Mouse (Mus musculus) kidney, embryonic 14.5 days (tissue): ENCODE measurements around the gene Celf1. TPM values are rescaled to one million over a fixed set of nuclear protein-coding genes. Genes with fewer than 3 reads are reported as not detected.

Source experiments
- ATAC-seq: fragments of 200-750 bp; cut with Nextera tagmentation; 2 replicates; pipeline ENCODE4 v1.8.0; 2017; ENCODE audit warnings: moderate number of reproducible peaks, mild to moderate bottlenecking, moderate TSS enrichment, moderate library complexity; ENCODE audit not compliant: low FRiP score, low TSS enrichment
- H3K27ac ChIP-seq: fragments of 300-500 bp; sonication (generic); 2 replicates; pipeline ENCODE4 v1.5.1; 2014; ENCODE audit warnings: low read depth, mild to moderate bottlenecking, low read length, moderate library complexity, mixed read lengths
- H3K27me3 ChIP-seq: fragments of 300-500 bp; sonication (generic); 2 replicates; pipeline ENCODE4 v1.6.1; 2014; ENCODE audit warnings: mild to moderate bottlenecking, low read length; ENCODE audit not compliant: control insufficient read depth, insufficient read depth
- H3K36me3 ChIP-seq: fragments of 300-500 bp; sonication (generic); 2 replicates; pipeline ENCODE4 v1.6.1; 2014; ENCODE audit warnings: low read length, mixed read lengths; ENCODE audit not compliant: control insufficient read depth, insufficient read depth
- H3K4me1 ChIP-seq: fragments of 300-500 bp; sonication (generic); 2 replicates; pipeline ENCODE4 v1.6.1; 2014; ENCODE audit warnings: low read length, mixed read lengths; ENCODE audit not compliant: control insufficient read depth, insufficient read depth
- H3K4me2 ChIP-seq: fragments of 300-500 bp; sonication (generic); replicated peaks from 2 replicates; pipeline ENCODE4 v1.6.1; 2014; ENCODE audit warnings: low read depth, mild to moderate bottlenecking, low read length
- H3K4me3 ChIP-seq: fragments of 300-500 bp; sonication (generic); 2 replicates; pipeline ENCODE4 v1.5.1; 2014; ENCODE audit warnings: mild to moderate bottlenecking, low read length
- H3K9ac ChIP-seq: fragments of 300-500 bp; sonication (generic); 2 replicates; pipeline ENCODE4 v1.6.1; 2014; ENCODE audit warnings: low read depth, mild to moderate bottlenecking, low read length, moderate library complexity
- H3K9me3 ChIP-seq: fragments of 300-500 bp; sonication (generic); 2 replicates; pipeline ENCODE4 v1.6.1; 2016; ENCODE audit warnings: low read length; ENCODE audit not compliant: control insufficient read depth
- WGBS: fragments of 180-500 bp; shearing (Covaris S2); extraction: QIAGEN DNeasy Blood & Tissue Kit; methylation state at CpG from one replicate; pipeline ENCODE4 v1.1.7; 2014; 5-methylcytosine and 5-hydroxymethylcytosine counted together
- polyA plus RNA-seq: library from polyadenylated mRNA; unstranded; fragments of >200 nt; fragmentation: Nextera tagmentation; extraction: Ambion mirVana; gene quantifications from 2 replicates; pipeline ENCODE4 v1.2.1, GENCODE M21; 2014

Gene Celf1
- polyA plus RNA-seq, 1 experiment from 2014 or later: 77.6 TPM

DNA sequence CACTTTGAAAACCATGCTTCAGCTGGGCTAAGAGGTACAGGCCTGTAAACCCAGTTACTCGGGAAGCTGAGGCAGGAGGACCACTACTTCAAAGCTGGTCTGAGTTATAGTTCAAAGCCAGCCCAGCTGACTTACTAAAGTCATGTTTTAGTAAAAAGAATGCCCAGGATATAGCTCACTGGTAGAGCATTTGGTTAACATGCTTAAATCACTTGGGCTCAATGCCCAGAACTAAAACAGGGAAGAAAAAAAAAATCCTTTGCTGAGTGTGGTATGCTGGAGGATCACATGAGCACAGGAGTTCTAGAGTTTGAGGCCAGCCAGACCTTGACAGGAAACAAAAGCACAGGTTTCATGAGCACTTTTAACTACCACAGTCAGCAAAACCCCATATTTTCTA is 28.5 kb upstream of the Celf1 start:
- no peak overlapping the region for H3K4me3 ChIP-seq
- H3K36me3 ChIP-seq: peaks cover 72% of the 10 kb centered on the region
- H3K4me2 ChIP-seq: no peak overlapping the region
- H3K27me3 ChIP-seq: no peaks in the 10 kb centered on the region
- H3K4me1 ChIP-seq: peaks cover 12% of the 10 kb centered on the region
- WGBS: 83% methylated on average over 1 of the region's 1 CpGs
- no peak overlapping the region for H3K27ac ChIP-seq
- ATAC-seq: no peak
- H3K9ac ChIP-seq: no peak overlapping the region
- H3K9me3 ChIP-seq: no peaks in the 10 kb centered on the region

DNA sequence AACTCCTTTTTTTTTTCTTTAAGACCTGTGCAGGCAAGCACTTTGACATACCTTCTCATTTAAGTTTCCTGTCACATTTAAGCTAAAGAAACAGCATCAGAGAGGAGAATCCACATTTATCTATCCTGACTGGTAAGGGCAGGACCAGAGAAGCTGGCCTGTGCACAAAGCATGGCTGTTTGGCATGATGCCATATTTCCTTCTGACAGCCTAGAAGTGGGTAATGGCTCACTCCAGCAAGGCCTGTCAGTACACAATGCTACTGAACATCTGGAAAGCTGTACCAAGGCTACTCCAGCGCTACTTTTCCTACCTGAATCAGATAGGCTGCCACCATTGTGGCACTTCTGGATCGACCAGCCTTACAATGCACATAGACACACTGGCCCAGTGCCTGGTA is 26.5 kb upstream of the Celf1 start:
- Histone ChIP-seq H3K9me3 (no peaks in the 10 kb centered on the region), H3K4me2 (no peak overlapping the region), H3K4me1 (peaks cover 15% of the 10 kb centered on the region), H3K27ac (no peak overlapping the region), H3K9ac (no peak overlapping the region), H3K4me3 (no peak overlapping the region), H3K36me3 (peaks cover 53% of the 10 kb centered on the region), H3K27me3 (no peaks in the 10 kb centered on the region)
- ATAC-seq: no peak
- 83% methylated on average over 2 of the region's 2 CpGs for WGBS

DNA sequence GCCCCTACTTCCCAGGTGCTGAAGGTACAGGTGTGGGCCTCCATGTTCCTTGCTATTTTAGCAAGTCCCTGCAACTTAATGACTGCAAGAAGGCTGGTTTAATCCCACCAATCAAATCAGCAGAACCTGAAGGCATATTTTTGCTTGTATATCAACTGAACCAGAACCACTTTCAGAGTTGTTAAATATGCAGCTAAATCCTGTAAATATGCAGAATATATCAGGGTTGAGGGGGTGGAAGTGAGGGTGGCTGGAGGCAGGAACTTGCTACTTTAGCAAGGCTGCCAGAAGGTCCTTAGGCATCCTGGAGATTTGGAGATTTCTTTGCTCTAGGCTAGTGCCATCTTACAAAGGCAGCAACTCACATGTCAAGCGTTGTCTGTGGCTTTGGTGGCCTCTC is 24.7 kb upstream of the Celf1 start:
- H3K27me3 ChIP-seq: no peaks in the 10 kb centered on the region
- H3K27ac ChIP-seq: no peak overlapping the region
- 77% methylated on average over 1 of the region's 1 CpGs for WGBS
- H3K36me3 ChIP-seq: peaks cover 35% of the 10 kb centered on the region
- H3K4me3 ChIP-seq: no peak overlapping the region; the same call in 1 of the 2 replicates
- 0 out of 2 replicates have a peak overlapping the region, but pooled peaks have one; percentile 87 for H3K4me2 ChIP-seq
- no peak for ATAC-seq
- peak overlapping the region; percentile 23; the same call in 1 of the 2 replicates for H3K9ac ChIP-seq
- peaks cover 15% of the 10 kb centered on the region for H3K4me1 ChIP-seq
- no peaks in the 10 kb centered on the region for H3K9me3 ChIP-seq

DNA sequence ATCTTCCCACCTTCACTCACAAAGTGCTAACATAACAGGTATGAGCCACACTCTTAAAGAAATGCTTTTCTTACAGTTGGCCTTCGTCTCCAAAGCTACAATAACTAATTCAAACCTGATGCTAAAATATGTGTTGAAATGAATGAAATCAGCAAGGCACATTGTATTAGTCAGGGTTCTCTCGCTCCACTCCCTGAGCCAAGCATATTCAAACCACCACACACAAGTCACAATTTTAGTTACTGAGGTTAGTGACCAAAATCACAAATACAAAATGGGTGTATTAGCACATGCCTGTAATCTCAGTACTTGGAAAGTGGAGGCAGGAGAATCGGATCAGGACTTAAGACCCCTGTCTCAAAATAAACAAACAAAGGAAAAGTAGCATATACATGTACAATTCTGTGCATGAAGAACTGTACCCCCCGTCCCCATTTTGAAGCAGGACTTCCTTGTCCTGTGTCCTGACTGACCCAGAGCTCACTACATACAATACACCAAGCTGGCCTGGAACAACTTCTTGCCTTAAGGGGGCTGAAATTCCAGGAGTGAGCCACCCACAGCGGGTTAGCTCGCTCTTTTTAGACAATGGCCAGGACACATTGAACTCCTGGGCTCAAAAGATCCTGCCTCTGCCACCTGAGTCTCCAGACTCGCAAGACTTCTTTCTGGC is 23.5 kb upstream of the Celf1 start:
- ATAC-seq: peak; percentile 26
- H3K9me3 ChIP-seq: no peaks in the 10 kb centered on the region
- H3K27ac ChIP-seq: peak overlapping the region; percentile 98
- WGBS: 26% methylated on average over 7 of the region's 7 CpGs
- peaks cover 23% of the 10 kb centered on the region for H3K36me3 ChIP-seq
- H3K27me3 ChIP-seq: no peaks in the 10 kb centered on the region
- peak overlapping the region; percentile 98 for H3K9ac ChIP-seq
- H3K4me1 ChIP-seq: peaks cover 15% of the 10 kb centered on the region
- H3K4me3 ChIP-seq: peak overlapping the region; percentile 81
- peak overlapping the region; percentile 87 for H3K4me2 ChIP-seq

DNA sequence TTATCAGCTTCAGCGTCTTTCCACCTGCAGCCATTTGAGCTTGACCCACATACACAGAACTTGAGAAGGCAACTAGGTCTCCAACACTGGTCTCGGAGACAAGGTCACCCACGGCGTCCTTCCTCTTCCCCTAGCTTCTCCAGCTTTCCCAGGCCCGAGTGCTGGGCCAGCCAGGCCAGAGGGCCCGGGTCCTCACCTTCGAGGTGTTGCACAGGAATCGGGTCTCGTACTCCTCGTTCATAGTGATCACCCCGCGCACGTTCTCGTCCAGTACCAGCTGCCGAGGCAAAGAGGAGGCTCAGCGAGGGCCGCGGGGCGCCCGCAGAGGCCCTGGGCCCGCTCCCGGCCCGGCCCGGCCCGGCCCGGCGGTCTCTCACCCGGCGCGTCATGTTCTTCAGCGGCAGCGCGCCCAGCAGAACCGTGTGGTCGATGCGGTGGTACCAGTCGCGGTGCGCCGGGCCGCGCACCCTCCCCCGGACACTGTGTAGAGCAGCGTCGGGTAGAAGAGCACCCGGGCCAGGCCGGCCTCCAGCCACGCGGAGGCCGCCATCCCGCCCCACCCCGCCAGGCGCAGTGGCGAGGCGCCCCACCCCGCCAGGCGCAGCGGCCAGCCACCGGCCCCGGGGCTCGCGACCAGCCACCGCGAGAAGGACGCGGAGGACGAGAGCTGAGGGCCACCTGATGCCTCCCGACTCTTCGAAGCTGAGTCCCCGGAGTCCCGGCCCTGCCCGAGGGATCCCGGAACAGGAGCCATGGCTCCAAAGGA is 22.8 kb upstream of the Celf1 start:
- H3K9me3 ChIP-seq: no peaks in the 10 kb centered on the region
- peak overlapping the region; percentile 98 for H3K27ac ChIP-seq
- no peaks in the 10 kb centered on the region for H3K27me3 ChIP-seq
- peaks cover 15% of the 10 kb centered on the region for H3K4me1 ChIP-seq
- peaks cover 18% of the 10 kb centered on the region for H3K36me3 ChIP-seq
- H3K4me2 ChIP-seq: peak overlapping the region; percentile 87
- ATAC-seq: peak; percentile 89
- H3K4me3 ChIP-seq: peak overlapping the region; percentile 81
- H3K9ac ChIP-seq: peak overlapping the region; percentile 98
- under 1% methylated on average over 57 of the region's 73 CpGs for WGBS

DNA sequence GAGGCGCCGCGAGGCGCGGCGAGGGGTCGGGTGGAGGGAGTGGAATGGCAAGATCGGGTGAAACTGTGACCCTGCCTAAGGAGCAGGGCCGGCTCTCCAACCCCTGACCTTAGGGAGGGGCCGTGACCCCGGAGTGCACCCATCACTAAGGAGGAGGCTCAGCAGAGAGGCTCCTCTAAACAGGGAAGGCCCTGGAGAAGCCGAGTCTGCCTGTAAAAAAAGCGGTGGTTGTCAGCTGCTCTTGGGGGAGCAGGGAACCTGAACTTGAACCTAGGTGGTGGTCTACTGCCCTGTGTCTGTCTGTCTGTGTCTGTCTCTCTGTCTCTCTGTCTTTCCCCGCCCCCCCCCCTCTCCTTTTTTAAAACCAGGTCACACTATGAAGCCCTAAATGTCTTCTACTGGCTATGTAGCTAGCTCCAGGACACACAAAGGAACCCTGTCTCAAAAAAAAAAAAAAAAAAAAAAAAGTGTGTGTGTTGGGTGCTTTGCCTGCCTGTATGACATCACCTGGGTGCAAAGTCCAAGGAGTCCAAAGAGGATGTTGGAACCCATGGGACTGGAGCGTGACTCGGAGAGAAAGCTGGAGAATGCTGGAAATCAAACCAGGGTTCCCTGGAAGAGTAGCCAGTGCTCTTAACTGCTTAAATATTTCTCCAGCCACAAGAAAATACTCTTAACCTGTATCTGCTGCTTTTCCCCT is 22.0 kb upstream of the Celf1 start:
- WGBS: 10% methylated on average over 16 of the region's 16 CpGs
- peak overlapping the region; percentile 98 for H3K9ac ChIP-seq

DNA sequence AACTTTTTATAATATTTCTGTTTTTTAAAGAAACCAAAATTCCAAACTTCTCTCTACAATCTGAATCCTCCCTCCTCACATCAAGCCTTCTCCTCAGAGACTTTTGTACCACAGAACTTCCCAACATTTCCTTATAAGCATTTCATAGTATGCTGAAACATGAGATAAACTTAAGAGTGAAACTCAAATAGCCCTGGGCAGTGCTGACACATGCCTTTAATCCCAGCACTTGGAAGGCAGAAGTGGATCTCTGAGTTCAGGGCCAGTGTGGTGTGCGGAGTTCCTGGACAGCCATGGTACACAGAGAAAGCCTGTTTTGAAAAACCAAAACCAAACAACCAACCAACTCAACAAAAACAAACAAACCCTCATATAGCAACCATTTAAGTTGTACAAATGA is 19.0 kb upstream of the Celf1 start:
- WGBS: 92% methylated on average over 1 of the region's 1 CpGs
- Histone ChIP-seq H3K27me3 (no peaks in the 10 kb centered on the region), H3K4me3 (no peak overlapping the region)

More for the DNA sequence above, 22.0 kb upstream of the Celf1 start:
- H3K4me3 ChIP-seq: peak overlapping the region; percentile 81
- peak overlapping the region; percentile 98 for H3K27ac ChIP-seq
- peak; percentile 79 for ATAC-seq
- peaks cover 11% of the 10 kb centered on the region; the same call in 1 of the 2 replicates for H3K36me3 ChIP-seq
- H3K4me2 ChIP-seq: peak overlapping the region; percentile 87
- peaks cover 15% of the 10 kb centered on the region for H3K4me1 ChIP-seq
- H3K9me3 ChIP-seq: no peaks in the 10 kb centered on the region
- H3K27me3 ChIP-seq: no peaks in the 10 kb centered on the region

DNA sequence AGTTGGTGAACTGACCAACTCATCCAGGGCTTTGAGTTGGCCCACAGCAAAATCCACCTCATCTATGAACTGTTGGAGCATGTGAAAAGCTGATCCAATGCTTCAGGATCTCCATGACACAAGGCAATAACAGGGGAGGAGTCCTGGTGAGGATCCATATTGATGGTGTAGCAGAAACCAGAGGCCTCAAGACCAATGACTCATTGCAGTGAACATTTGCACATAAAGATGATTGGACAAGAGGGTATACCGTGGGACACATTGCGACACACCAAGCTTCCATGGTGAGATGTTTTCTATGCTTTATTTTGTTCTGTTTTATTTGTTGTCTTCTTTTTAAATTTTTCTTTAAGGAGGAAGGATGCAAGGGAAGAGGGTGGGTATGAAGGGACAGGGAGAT is 17.5 kb upstream of the Celf1 start:
- Histone ChIP-seq H3K4me3 (no peak overlapping the region), H3K9me3 (no peaks in the 10 kb centered on the region), H3K9ac (no peak overlapping the region), H3K27ac (no peak overlapping the region), H3K4me1 (no peaks in the 10 kb centered on the region), H3K4me2 (no peak overlapping the region), H3K27me3 (no peaks in the 10 kb centered on the region), H3K36me3 (no peaks in the 10 kb centered on the region)
- no peak for ATAC-seq
- 95% methylated on average over 2 of the region's 2 CpGs for WGBS

More for the DNA sequence above, 19.0 kb upstream of the Celf1 start:
- Histone ChIP-seq H3K27ac (no peak overlapping the region), H3K4me2 (no peak overlapping the region), H3K9me3 (no peaks in the 10 kb centered on the region), H3K36me3 (no peaks in the 10 kb centered on the region), H3K9ac (no peak overlapping the region), H3K4me1 (peaks cover 6% of the 10 kb centered on the region)
- ATAC-seq: no peak
